Mouse (Mus musculus) naive thymus-derived CD4-positive, alpha-beta T cell, adult 2 months (primary cell): ENCODE measurements around the gene Tmsb15a.
"Not testable (repeated sequence)": the region's sequence is repeated elsewhere in the genome, so short reads cannot be mapped to it uniquely, and the experiment has no call there.

ENCODE experiments used
- DNase-seq: peaks from one replicate; pipeline ENCODE4 v3.0.0-alpha.2; 2011; ENCODE audit warnings: low read depth

Gene Tmsb15a

DNA sequence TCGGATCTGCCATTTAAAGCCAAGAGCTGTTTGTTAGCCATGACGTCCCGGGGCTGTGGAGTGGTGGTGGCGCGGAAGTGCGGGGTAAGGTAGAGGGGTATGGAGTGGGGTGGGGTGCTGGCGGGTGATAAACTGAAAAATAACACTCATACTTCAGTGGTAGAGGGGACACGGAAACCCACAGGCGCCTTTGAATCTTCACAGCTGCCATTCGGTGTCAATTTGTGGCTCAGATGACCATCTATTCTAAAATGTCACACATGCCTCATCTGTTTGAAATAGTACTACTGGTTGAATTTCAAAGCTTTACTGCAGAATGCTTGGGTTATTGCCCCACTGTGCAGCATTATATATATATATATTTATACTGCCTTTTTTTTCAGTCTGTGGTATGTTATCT, at the start of gene Tmsb15a:
Tmsb15a (minus strand) TSS at position 101 of the 400 bp plus-strand sequence.
- DNase-seq = no peak

GRCm38 (mm10) chrX:135768565-135768964, 43.5 kb upstream of the Tmsb15a start:
- no peak for DNase-seq

- no peak for DNase-seq
These were observed 43.0 kb upstream of the Tmsb15a start for GRCm38 (mm10) chrX:135768043-135768548.

DNA sequence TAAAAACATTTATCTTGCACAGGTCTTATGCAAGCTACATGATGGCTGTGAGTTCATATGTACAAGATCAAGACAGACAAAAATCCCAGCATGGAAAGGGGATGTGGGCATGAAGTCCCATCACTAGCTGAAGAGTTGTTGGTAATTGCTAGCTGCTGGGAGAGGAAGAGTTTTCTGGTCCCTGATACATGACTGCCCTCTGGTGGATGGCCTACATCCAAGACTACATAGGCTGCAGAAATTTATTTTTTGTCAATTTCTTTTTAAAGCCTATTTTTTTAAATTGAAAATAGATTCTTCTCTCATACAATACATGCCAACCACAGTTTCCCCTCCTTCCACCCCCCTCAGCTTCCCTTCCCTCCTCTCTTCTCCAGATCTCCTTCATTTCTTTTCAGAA, 36.6 kb upstream of the Tmsb15a start:
- DNase-seq = peak; percentile 25

- peak; percentile 82 for DNase-seq
These were observed 27.8 kb upstream of the Tmsb15a start for GRCm38 (mm10) chrX:135752832-135753231.

GRCm38 (mm10) chrX:135745376-135745775, 20.3 kb upstream of the Tmsb15a start:
- DNase-seq = not testable (repeated sequence)

DNA sequence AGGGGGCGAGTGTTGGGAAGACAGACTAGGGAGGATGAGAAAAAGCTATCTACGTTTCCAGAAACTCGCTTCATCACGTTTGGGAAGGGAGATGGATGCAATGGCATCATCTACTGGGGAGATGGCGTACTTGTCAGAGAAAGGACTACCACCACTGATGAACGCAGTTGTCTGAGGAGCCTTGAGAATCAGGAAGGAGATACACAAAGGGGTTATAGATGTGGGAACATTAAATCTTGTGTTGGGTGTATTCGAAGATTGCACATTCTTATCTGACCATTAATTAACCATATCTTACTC, 17.9 kb upstream of the Tmsb15a start:
- no peak for DNase-seq

- DNase-seq = peak; percentile 94
These were observed 17.4 kb upstream of the Tmsb15a start, which contains the start of the genes Armcx5 and Gprasp1 for GRCm38 (mm10) chrX:135742304-135743055. TSS of gene Armcx5 (plus strand) at chrX:135742733. TSS of gene Gprasp1 (plus strand) at chrX:135742733.

DNA sequence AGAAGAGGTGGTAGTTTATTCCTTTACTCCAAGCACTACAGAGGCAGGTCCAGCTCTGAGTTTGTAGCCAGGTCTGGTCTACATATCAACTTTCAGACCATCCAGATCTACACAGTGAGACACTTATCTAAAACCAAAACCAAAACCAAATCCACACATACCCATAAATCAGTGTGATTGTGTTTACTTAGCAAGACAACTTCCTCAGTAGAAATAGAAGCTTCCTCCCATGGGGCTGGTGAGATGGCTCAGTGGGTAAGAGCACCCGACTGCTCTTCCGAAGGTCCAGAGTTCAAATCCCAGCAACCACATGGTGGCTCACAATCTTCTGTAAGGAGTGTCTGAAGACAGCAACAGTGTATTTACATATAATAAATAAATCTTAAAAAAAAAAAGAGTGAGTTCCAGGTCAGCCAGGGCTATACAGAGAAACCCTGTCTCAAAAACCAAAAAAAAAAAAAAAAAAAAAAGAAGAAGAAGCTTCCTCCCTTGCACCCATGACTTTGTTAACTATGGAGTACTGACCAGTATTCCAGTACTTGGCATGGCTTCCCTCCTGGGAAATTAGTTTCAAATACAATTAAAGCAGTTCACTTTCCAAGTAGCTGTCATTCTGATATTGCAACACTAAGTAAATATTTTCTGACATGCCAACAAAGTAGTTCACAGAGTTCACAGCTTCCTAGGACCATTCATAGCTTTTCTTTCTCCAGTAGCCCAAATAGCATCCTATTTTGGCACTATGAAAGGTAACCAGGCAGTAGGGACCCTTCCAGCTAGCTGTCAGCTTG, 13.9 kb upstream of the Tmsb15a start:
- DNase-seq = no peak

- no peak for DNase-seq
These were observed 12.2 kb downstream of the Tmsb15a start for GRCm38 (mm10) chrX:135712845-135713244.

GRCm38 (mm10) chrX:135704349-135704748, 20.7 kb downstream of the Tmsb15a start:
- DNase-seq = no peak

- DNase-seq = no peak
These were observed 21.9 kb downstream of the Tmsb15a start for GRCm38 (mm10) chrX:135703111-135703510.

DNA sequence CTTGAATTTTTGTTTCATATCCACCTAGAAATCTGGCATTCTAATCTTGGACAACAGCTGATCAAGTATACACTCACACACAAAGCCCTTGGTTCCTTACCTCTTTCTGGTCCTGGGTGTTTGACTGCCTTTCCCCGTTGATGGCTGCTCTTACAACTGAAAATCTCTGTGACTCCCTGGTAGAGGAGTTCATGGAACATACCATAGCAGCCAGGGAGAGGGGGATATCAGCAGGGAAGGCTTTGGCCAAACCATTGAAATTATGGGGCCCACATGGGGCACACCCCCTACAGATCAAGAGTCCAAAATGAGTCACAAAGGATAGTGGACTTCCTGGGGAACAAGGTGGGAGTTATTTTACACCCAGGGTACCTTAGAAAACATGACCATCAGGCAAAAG, 31.4 kb downstream of the Tmsb15a start, which contains the start of gene Tcp11x2:
Tcp11x2 (minus strand) TSS at position 158 of the 400 bp plus-strand sequence.
- DNase-seq = no peak

GRCm38 (mm10) chrX:135687802-135688201, 37.3 kb downstream of the Tmsb15a start:
- no peak for DNase-seq

GRCm38 (mm10) chrX:135681858-135682257, 43.2 kb downstream of the Tmsb15a start:
- no peak for DNase-seq
